Mouse (Mus musculus) erythroblast, embryonic 14.5 days (primary cell): Measurements from ENCODE around the gene Prmt7.

ENCODE experiments used
- GATA1 ChIP-seq: IDR thresholded peaks from 2 replicates; pipeline ENCODE4 v1.6.1; 2012; ENCODE audit warnings: low read length, inconsistent platforms, mixed read lengths
- TAL1 ChIP-seq: IDR thresholded peaks from 3 replicates; pipeline ENCODE4 v1.6.1; 2012; ENCODE audit warnings: low read length, inconsistent platforms, mixed read lengths

DNA sequence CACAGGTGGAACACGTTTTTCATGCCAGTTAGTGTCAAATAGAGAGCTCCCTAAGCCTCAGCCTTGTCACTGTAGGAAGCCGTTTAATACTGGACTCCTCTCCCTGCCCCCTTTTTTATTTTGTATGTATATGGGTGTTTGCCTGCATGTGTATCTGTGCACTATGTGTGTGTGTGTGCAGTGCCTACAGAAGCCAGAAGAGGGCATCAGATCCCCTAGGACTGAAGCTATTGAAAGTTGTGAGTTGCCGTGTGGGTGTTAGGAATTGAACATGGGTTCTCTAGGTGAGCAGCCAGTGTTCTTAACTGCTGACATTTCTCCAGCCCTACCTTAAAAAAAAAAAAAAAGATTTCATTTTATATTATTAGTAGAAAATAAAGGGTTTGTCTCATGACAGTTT lies 89.0 kb downstream of the Prmt7 start:
- no peak for TF ChIP-seq GATA1
- TF ChIP-seq TAL1: no peak
